Mouse (Mus musculus): ENCODE results near the gene Acer3.

Acer3 gene

DNA sequence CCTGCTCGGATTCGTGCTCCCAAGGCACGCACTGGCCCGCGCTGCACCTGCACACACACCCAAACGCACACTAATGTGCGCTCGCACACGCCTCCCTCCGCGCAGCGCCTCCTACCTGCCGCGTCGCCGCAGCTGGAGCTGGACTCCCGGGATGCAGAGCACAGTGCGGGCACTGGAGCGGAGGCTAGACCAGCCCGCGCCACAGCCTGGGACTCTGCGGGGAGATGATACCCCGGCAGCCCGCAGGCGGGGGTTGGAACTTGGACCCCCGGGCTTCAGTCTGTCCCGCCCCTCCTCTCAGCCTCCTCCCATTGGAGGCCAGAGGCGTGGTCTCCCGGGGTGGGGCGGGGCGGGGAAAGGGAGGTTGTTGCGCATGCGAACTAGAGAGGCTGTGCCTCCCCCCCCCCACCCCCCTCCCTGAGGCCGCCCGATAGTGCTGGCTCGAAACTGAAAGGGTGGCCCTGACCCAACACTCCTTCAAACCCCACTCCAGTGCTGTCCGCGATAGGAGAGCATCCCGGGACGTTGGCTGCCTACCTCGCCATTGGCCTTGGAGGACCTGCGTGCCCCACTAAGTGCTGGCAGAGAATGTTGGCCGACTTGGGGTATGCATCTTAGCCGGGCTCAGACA is 143.0 kb downstream of the Acer3 start, which contains the start of gene Capn5:
TSS of gene Capn5 (minus strand) at position 346 of the 631 bp plus-strand sequence.
- DNase-seq: peak; percentile 61

DNA sequence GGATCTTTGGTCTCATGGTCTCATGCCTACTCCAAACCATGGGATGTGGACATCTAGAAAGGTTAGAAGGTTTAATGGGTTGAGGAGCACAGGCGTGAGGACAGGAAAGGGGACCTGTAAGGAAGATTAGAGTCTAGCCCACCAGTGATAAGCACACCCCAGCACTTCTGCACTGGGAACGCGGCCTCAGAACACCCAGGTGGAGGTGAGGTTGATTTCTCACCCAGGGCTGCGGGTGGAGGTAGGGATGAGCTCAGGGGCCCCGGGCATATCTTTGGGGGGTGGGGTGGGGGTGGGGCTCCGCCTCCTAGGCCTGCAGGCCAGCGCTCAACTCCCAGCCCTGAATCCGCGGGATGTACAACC is 143.5 kb downstream of the Acer3 start:
- DNase-seq: no peak

GRCm38 (mm10) chr7:98177071-98177485 is 143.9 kb downstream of the Acer3 start:
- DNase-seq: no peak

GRCm38 (mm10) chr7:98176322-98177070 is 144.5 kb downstream of the Acer3 start:
- DNase-seq: no peak

- no peak for DNase-seq
These were observed 145.9 kb downstream of the Acer3 start for GRCm38 (mm10) chr7:98174883-98175755.

DNA sequence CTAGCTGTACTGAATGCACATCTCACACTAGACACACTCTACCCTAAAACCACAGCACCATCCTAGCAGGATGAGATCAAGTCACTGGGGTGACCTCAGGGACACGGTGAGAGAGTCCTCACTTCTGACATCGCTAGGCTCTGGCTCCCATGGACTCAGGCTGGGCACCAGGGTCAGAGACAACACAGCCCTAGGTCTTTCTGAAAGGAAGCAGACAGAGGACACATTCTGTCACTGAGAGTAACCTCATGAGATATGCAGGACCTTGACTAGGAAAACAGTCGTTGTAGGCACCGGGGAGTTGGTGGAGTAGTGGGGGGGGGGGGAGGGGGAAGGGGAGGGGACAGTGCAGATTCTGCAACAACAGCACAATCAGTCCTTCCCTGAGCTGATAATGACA is 147.6 kb downstream of the Acer3 start:
- DNase-seq: no peak

GRCm38 (mm10) chr7:98172661-98173060 is 148.3 kb downstream of the Acer3 start:
- no peak for DNase-seq

GRCm38 (mm10) chr7:98171141-98172073 is 149.6 kb downstream of the Acer3 start:
- no peak for DNase-seq

- DNase-seq: no peak
These were observed 155.9 kb downstream of the Acer3 start for GRCm38 (mm10) chr7:98164999-98165528.

- no peak for DNase-seq
These were observed 156.5 kb downstream of the Acer3 start for GRCm38 (mm10) chr7:98164382-98164998.

DNA sequence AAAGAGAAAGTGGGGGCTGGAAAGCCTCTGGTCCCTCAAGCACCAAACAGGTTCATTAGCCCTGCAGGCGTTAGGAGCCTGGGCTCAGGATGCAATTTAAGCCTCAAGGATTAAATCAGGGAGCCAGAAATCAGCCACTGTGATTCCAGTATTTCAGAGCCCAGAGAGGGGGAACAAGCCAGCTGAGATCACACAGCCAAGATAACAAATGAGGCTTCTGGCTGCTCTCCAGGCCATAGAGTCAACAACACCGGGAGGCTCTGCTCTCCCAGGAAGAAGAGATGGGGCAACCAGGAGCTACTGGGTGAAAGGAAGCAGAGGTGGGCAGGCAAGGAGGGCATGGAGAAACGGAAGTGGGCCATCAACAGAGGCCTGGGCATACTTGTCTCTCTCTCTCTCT is 157.3 kb downstream of the Acer3 start:
- DNase-seq: no peak

- DNase-seq: no peak
These were observed 158.8 kb downstream of the Acer3 start for GRCm38 (mm10) chr7:98162239-98162638.

GRCm38 (mm10) chr7:98160041-98160740 is 160.8 kb downstream of the Acer3 start:
- no peak for DNase-seq

GRCm38 (mm10) chr7:98158481-98158880 is 162.5 kb downstream of the Acer3 start:
- no peak for DNase-seq

DNA sequence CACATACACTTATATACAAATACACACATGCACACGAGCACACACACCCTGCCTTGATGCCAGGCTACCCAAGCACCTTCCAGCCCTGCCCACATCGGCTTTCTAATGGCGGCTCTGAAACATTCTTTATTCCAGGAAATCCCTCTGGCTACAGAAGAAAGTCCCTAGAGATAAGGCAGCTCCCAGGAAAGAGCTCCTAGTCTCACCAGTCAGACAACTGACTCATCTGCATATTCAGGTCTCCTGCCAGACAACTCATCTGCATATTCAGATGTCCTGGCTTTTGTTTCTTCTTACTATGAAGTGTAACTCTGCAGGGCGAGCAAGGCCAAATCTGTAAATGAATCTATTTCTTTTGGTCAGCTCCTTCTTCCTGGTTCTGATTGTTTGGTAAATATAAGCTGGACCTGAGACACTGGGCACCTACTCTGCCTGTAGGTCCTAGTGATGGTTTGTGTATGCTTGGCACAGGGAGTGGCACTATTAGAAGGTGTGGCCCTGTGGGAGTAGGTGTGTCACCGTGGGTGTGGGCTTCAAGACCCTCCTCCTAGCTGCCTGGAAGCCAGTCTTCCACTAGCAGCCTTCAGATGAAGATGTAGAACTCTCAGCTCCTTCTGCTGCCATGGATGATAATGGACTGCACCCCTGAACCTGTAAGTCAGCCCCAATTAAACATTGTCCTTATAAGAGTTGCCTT is 163.2 kb downstream of the Acer3 start:
- DNase-seq: no peak
